Mouse (Mus musculus): Measurements from ENCODE around the gene Col18a1. TPM values are rescaled to one million over a fixed set of nuclear protein-coding genes. Genes with fewer than 3 reads are reported as not detected.

The Col18a1 gene
- total and polyA plus RNA-seq, 2 experiments from 2014 or later: 20.0 to 47.5 TPM

DNA sequence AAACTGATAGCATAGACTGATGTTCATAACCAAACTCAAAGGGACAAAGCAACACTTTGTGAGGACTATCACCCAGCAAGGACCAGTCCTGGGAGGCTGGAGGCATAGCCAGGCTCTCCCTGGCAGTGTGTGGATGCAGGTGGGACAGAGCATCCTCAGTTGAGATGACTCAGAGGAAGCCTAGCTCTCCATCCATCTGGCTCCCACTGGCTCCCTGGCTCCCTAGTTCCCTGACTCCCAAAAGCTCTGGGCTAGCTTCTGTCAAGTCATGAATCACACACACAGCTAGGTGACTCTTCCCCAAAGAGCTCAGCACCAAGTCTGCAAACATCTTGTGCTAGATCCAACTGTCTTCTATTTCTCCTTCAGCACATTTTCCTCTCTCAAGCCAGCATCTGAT is 72.5 kb downstream of the Col18a1 start:
- no peak overlapping the region for H3K4me3 ChIP-seq (ENCODE audit: low read length)
- no peak for TF ChIP-seq CTCF (IDR thresholded peaks at IDR 0.05; ENCODE audit: low read depth)

DNA sequence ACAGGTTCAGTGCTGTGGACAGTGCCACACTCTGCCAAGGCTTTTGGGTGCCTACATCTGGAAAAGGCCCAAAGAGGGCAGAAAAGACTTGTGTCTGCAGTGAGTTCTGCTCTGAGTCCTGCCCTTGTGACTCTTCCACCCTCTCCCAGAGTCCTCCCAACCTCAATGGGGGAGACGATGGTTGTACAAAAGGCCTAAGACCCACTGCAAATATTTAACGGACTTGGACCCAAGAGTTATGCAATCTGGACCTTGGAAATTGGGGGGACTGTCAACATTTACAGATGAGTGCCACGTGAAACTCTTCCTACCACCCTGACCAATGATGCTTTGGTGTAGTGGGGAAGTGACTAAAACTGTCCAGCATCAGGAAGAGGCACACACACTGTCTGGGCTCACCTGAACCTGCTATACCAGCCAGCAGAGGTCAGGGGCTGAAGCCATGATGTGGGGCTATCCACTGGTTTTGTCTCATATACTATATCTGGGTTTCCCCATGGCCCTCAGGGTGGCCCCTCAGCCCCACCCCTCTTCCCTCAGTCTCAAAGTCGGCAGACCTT is 74.7 kb downstream of the Col18a1 start:
- H3K4me1 ChIP-seq (ENCODE audit: insufficient read depth, low read length): no peaks in the 10 kb centered on the region
- no peaks in the 10 kb centered on the region for H3K9me3 ChIP-seq (ENCODE audit: low read length)
- no peak overlapping the region for H3K9ac ChIP-seq (replicated peaks; ENCODE audit: low read length)
- DNase-seq (ENCODE audit: low spot score) (no peak), ATAC-seq (no peak)
- 81% methylated on average over 4 of the region's 4 CpGs for WGBS
- no peak overlapping the region for H3K27ac ChIP-seq
- H3K36me3 ChIP-seq (ENCODE audit: insufficient read depth, low read length): no peaks in the 10 kb centered on the region
- H3K4me2 ChIP-seq (ENCODE audit: low read depth, low read length): no peak overlapping the region
- H3K27me3 ChIP-seq (ENCODE audit: insufficient read depth, low read length): no peaks in the 10 kb centered on the region
- TF ChIP-seq CTCF (IDR thresholded peaks at IDR 0.05; ENCODE audit: low read depth): no peak
- no peak overlapping the region for H3K4me3 ChIP-seq (ENCODE audit: low read length)

More for the DNA sequence above, 72.5 kb downstream of the Col18a1 start:
- 0 out of 2 replicates have a peak, but pooled peaks cover 5% of the 10 kb centered on the region for H3K4me1 ChIP-seq (ENCODE audit: insufficient read depth, low read length)
- no peak overlapping the region for H3K27ac ChIP-seq
- no peaks in the 10 kb centered on the region for H3K27me3 ChIP-seq (ENCODE audit: insufficient read depth, low read length)
- no peaks in the 10 kb centered on the region for H3K36me3 ChIP-seq (ENCODE audit: insufficient read depth, low read length)
- H3K4me2 ChIP-seq (ENCODE audit: low read depth, low read length): no peak overlapping the region
- no peak for ATAC-seq
- no peak overlapping the region for H3K9ac ChIP-seq (replicated peaks; ENCODE audit: low read length)
- no peaks in the 10 kb centered on the region for H3K9me3 ChIP-seq (ENCODE audit: low read length)
- no peak for DNase-seq (ENCODE audit: low spot score)

DNA sequence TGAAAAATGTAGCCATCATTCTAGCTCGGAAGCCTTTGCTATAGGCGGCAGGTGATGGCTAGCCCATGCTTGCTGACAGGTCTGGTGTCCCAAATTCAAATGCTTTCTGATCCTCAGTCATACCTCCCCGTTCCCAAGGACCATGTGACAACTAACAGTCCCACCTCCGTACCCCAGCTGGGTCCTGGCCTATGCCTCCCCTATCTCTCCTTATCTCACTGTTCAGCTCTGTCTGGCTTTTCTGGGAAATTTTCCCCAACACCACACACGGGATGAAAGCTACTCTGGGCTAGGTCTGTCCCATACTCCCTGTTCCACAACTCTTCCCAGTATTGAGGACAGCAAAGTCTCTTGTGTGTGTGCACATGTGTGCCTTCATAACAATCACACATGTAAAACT is 76.3 kb downstream of the Col18a1 start:
- Histone ChIP-seq H3K27me3 (ENCODE audit: insufficient read depth, low read length) (no peaks in the 10 kb centered on the region), H3K4me2 (ENCODE audit: low read depth, low read length) (no peak overlapping the region), H3K9me3 (ENCODE audit: low read length) (no peaks in the 10 kb centered on the region), H3K36me3 (ENCODE audit: insufficient read depth, low read length) (no peaks in the 10 kb centered on the region), H3K4me1 (ENCODE audit: insufficient read depth, low read length) (no peaks in the 10 kb centered on the region), H3K9ac (replicated peaks; ENCODE audit: low read length) (no peak overlapping the region), H3K27ac (no peak overlapping the region), H3K4me3 (ENCODE audit: low read length) (no peak overlapping the region)
- 80% methylated on average over 5 of the region's 5 CpGs for WGBS
- ATAC-seq (no peak), DNase-seq (ENCODE audit: low spot score) (no peak)
- no peak for TF ChIP-seq CTCF (IDR thresholded peaks at IDR 0.05; ENCODE audit: low read depth)

DNA sequence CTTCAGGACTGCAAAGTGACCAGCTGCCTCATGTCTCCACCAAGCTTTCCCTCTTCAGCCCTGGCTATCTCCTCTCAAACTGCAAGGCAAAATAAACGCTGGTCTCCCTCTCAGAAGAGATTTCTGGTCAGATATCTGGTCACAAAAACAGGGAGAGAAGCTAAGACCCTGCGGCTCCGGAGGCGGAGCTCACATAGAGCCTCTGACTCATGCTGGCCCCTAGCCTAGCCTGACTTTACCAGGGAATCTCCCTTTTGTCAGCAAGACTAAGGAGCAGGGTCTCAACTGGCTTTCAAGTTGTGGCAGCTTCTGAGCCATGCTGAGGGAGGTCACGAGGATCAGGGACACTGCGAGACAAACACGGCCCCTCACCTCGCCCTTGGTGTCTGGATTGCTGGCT is 77.0 kb downstream of the Col18a1 start:
- H3K27me3 ChIP-seq (ENCODE audit: insufficient read depth, low read length): no peaks in the 10 kb centered on the region
- H3K9ac ChIP-seq (replicated peaks; ENCODE audit: low read length): no peak overlapping the region
- 33% methylated on average over 8 of the region's 8 CpGs for WGBS
- TF ChIP-seq CTCF (IDR thresholded peaks at IDR 0.05; ENCODE audit: low read depth): no peak
- H3K4me1 ChIP-seq (ENCODE audit: insufficient read depth, low read length): no peaks in the 10 kb centered on the region
- H3K36me3 ChIP-seq (ENCODE audit: insufficient read depth, low read length): no peaks in the 10 kb centered on the region
- no peaks in the 10 kb centered on the region for H3K9me3 ChIP-seq (ENCODE audit: low read length)
- H3K27ac ChIP-seq: no peak overlapping the region
- peak; percentile 70 for ATAC-seq
- peak overlapping the region; percentile 26; the same call in 1 of the 2 replicates for H3K4me2 ChIP-seq (ENCODE audit: low read depth, low read length)
- H3K4me3 ChIP-seq (ENCODE audit: low read length): 0 out of 2 replicates have a peak overlapping the region, but pooled peaks have one; percentile 8
- DNase-seq (ENCODE audit: low spot score): peak; percentile 55

DNA sequence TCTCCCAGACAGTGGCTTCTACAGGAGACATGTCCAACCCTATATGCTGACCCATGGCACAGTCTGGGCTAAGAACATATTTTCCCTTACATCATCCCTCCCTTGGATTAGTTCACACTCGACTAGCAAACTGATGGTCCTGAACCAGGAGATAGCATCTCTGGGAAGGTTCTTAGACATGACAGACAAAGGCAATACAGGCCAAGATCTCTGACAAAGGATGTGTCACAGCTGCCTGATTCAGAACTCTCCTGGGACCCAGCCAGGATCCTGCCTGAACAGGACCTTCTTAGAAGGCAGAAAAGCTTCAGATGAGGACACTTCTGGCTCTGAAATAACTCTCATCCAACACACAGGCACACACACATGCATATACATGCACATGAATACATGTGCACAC is 81.8 kb downstream of the Col18a1 start:
- Histone ChIP-seq H3K4me3 (ENCODE audit: low read length) (no peak overlapping the region), H3K4me1 (ENCODE audit: insufficient read depth, low read length) (no peaks in the 10 kb centered on the region), H3K36me3 (ENCODE audit: insufficient read depth, low read length) (no peaks in the 10 kb centered on the region), H3K27me3 (ENCODE audit: insufficient read depth, low read length) (no peaks in the 10 kb centered on the region), H3K9ac (replicated peaks; ENCODE audit: low read length) (no peak overlapping the region), H3K27ac (no peak overlapping the region), H3K9me3 (ENCODE audit: low read length) (no peaks in the 10 kb centered on the region), H3K4me2 (ENCODE audit: low read depth, low read length) (no peak overlapping the region)
- no peak for DNase-seq (ENCODE audit: low spot score)
- WGBS: 61% methylated on average over 1 of the region's 1 CpGs
- no peak for TF ChIP-seq CTCF (IDR thresholded peaks at IDR 0.05; ENCODE audit: low read depth)
- no peak for ATAC-seq

DNA sequence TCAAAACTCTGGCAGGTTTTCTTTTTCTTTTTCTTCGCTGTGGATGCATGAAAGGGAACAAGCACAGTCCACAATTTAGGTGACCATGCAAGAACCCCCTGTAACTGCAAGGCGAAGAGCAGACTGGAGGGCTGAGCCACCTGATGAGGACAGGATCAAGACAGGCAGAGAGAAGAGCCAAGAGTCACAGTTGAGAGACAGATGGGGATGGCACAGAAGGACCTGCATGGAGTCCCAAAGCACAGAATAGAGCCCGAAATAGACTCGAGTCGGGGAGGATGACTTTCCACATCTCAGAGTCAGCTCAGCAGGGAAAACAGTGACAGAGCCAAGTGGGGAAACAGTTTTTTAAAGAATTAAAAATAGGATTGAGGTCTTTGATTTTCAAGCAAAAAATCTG is 83.4 kb downstream of the Col18a1 start:
- TF ChIP-seq CTCF (IDR thresholded peaks at IDR 0.05; ENCODE audit: low read depth): no peak
- Histone ChIP-seq H3K4me1 (ENCODE audit: insufficient read depth, low read length) (no peaks in the 10 kb centered on the region), H3K27ac (no peak overlapping the region), H3K27me3 (ENCODE audit: insufficient read depth, low read length) (no peaks in the 10 kb centered on the region), H3K36me3 (ENCODE audit: insufficient read depth, low read length) (no peaks in the 10 kb centered on the region), H3K9me3 (ENCODE audit: low read length) (no peaks in the 10 kb centered on the region), H3K4me2 (ENCODE audit: low read depth, low read length) (no peak overlapping the region), H3K9ac (replicated peaks; ENCODE audit: low read length) (no peak overlapping the region), H3K4me3 (ENCODE audit: low read length) (no peak overlapping the region)
- DNase-seq (ENCODE audit: low spot score) (no peak), ATAC-seq (peak; percentile 46; the same call in 1 of the 2 replicates)
- 58% methylated on average over 5 of the region's 5 CpGs for WGBS

DNA sequence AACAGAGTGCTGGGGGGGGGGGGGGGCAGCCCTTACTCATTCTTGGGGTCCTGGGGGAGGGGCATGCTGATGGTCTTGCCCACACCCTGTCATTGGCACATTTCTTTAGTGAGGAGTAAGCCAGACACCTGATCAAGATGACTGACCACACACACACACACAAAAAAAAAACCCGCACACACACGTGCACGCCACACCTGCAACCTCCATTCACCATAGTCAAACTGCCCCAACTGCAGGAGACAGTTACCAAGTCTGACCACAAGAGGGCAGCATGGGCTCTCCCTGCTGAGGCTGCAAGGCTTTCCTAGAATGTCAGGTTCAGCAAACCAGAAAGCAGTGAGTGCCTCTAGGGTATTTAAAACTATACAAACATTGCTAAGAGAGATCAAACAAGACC is 83.9 kb downstream of the Col18a1 start:
- WGBS: 25% methylated on average over 3 of the region's 3 CpGs

More for the DNA sequence above, 83.9 kb downstream of the Col18a1 start:
- peak; percentile 87 for DNase-seq (ENCODE audit: low spot score)
- peak; percentile 98 for TF ChIP-seq CTCF (IDR thresholded peaks at IDR 0.05; ENCODE audit: low read depth)
- H3K9me3 ChIP-seq (ENCODE audit: low read length): no peaks in the 10 kb centered on the region
- no peak overlapping the region for H3K4me3 ChIP-seq (ENCODE audit: low read length)
- no peak overlapping the region for H3K9ac ChIP-seq (replicated peaks; ENCODE audit: low read length)
- H3K4me1 ChIP-seq (ENCODE audit: insufficient read depth, low read length): no peaks in the 10 kb centered on the region
- ATAC-seq: peak; percentile 55; the same call in 1 of the 2 replicates
- H3K27ac ChIP-seq: no peak overlapping the region
- H3K36me3 ChIP-seq (ENCODE audit: insufficient read depth, low read length): no peaks in the 10 kb centered on the region
- no peaks in the 10 kb centered on the region for H3K27me3 ChIP-seq (ENCODE audit: insufficient read depth, low read length)
- H3K4me2 ChIP-seq (ENCODE audit: low read depth, low read length): no peak overlapping the region
